Mouse (Mus musculus): ENCODE data around the gene Hdx.

Gene Hdx

GRCm38 (mm10) chrX:111696356-111697282, at the start of gene Hdx:
Gene Hdx, minus strand, starts transcription at chrX:111697079.
- DNase-seq = peak; percentile 61

- DNase-seq = no peak
Observed at GRCm38 (mm10) chrX:111685665-111686064, 11.2 kb downstream of the Hdx start.

GRCm38 (mm10) chrX:111671685-111672084, 25.2 kb downstream of the Hdx start:
- no peak for DNase-seq

- no peak for DNase-seq
Observed at GRCm38 (mm10) chrX:111660381-111660780, 36.5 kb downstream of the Hdx start.

- DNase-seq = no peak
Observed at GRCm38 (mm10) chrX:111658671-111659070, 38.2 kb downstream of the Hdx start.

- DNase-seq = no peak
Observed at GRCm38 (mm10) chrX:111644945-111645344, 51.9 kb downstream of the Hdx start.

- DNase-seq = no peak
Observed at GRCm38 (mm10) chrX:111640616-111641015, 56.3 kb downstream of the Hdx start.

- no peak for DNase-seq
Observed at GRCm38 (mm10) chrX:111597631-111598161, 99.2 kb downstream of the Hdx start.

- no peak for DNase-seq
Observed at GRCm38 (mm10) chrX:111587616-111588015, 109.3 kb downstream of the Hdx start.

- DNase-seq = no peak
Observed at GRCm38 (mm10) chrX:111577044-111577443, 119.8 kb downstream of the Hdx start.

- no peak for DNase-seq
Observed at GRCm38 (mm10) chrX:111537859-111538258, 159.0 kb downstream of the Hdx start, which contains the start of gene Rps6ka6. Gene Rps6ka6, minus strand, starts transcription at chrX:111537959.
